Mouse (Mus musculus) lung, postnatal 25 days (tissue): ENCODE data around the gene Fbxw11.

Experiments
- DNase-seq: peaks from one replicate; pipeline ENCODE4 v3.0.0; 2022; ENCODE audit warnings: low spot score

Gene Fbxw11

GRCm38 (mm10) chr11:32752595-32752885 lies 110.0 kb downstream of the Fbxw11 start:
- DNase-seq, result no peak

GRCm38 (mm10) chr11:32753358-32753757 lies 110.8 kb downstream of the Fbxw11 start:
- DNase-seq, result no peak

GRCm38 (mm10) chr11:32762773-32763172 lies 120.2 kb downstream of the Fbxw11 start:
- no peak for DNase-seq

GRCm38 (mm10) chr11:32767496-32768230 lies 125.1 kb downstream of the Fbxw11 start:
- DNase-seq, result no peak

GRCm38 (mm10) chr11:32768642-32769343 lies 126.3 kb downstream of the Fbxw11 start:
- no peak for DNase-seq

GRCm38 (mm10) chr11:32780747-32781536 lies 138.4 kb downstream of the Fbxw11 start:
- no peak for DNase-seq

GRCm38 (mm10) chr11:32781633-32782404 lies 139.3 kb downstream of the Fbxw11 start:
- DNase-seq, result no peak

- DNase-seq, result no peak
Measured at GRCm38 (mm10) chr11:32782724-32783123, 140.2 kb downstream of the Fbxw11 start.

- no peak for DNase-seq
Measured at GRCm38 (mm10) chr11:32785591-32786147, 143.1 kb downstream of the Fbxw11 start.

- DNase-seq, result no peak
Measured at GRCm38 (mm10) chr11:32786201-32786600, 143.7 kb downstream of the Fbxw11 start.

GRCm38 (mm10) chr11:32794759-32795445 lies 152.4 kb downstream of the Fbxw11 start:
- DNase-seq, result peak; percentile 28
